ENCODE assay signal across 12 mouse cellular contexts in genomic region chr4:119531813-119532212, GRCm38 (mm10). TPM values are rescaled to one million over a fixed set of nuclear protein-coding genes. Genes with fewer than 3 reads are reported as not detected.
A peak's percentile ranks its signal among the peaks of the same experiment; 100 is the strongest.
DNase-seq lines count a peak whose midpoint lies in the region; ATAC-seq and TF ChIP-seq lines count a peak whose summit lies in the region.
"Had no signal": no experiment of that assay in that cellular context is flagged by ENCODE, and none has a peak within 500 bp of the region (broad histone marks: within the 10 kb centered on the region; RNA-seq: fewer than 3 reads in every experiment).

No protein-coding gene starts in this region.

- H3K36me3 ChIP-seq in liver, postnatal 0 days (replicated peaks; ENCODE audit: insufficient read depth, low read length) = no peaks in the 10 kb centered on the region
- no peaks in the 10 kb centered on the region for H3K36me3 ChIP-seq in liver, embryonic 12.5 days
- H3K36me3 ChIP-seq in neural tube, embryonic 15.5 days = no peaks in the 10 kb centered on the region
- H3K36me3 ChIP-seq: limb, embryonic 15.5 days had no signal

- TF ChIP-seq CTCF in liver, postnatal 0 days (IDR thresholded peaks at IDR 0.05; ENCODE audit: low read depth) = peak; percentile 42; the same call in 1 of the 2 replicates

- H3K4me3 ChIP-seq in liver, postnatal 0 days (ENCODE audit: low read depth, low read length) = no peak overlapping the region
- H3K4me3 ChIP-seq in liver, embryonic 12.5 days = no peak overlapping the region
- no peak overlapping the region for H3K4me3 ChIP-seq in neural tube, embryonic 15.5 days (replicated peaks)
- H3K4me3 ChIP-seq: limb, embryonic 15.5 days had no signal

- TF ChIP-seq EP300 in liver, postnatal 0 days (IDR thresholded peaks at IDR 0.05; ENCODE audit: low read depth) = no peak

- H3K9ac ChIP-seq in liver, postnatal 0 days (replicated peaks) = no peak overlapping the region; the same call in 1 of the 2 replicates
- no peak overlapping the region for H3K9ac ChIP-seq in liver, embryonic 12.5 days
- no peak overlapping the region for H3K9ac ChIP-seq in neural tube, embryonic 15.5 days (replicated peaks)
- H3K9ac ChIP-seq: limb, embryonic 15.5 days had no signal

- no peaks in the 10 kb centered on the region; the same call in 1 of the 2 replicates for H3K4me1 ChIP-seq in liver, postnatal 0 days (ENCODE audit: insufficient read depth)
- H3K4me1 ChIP-seq in liver, embryonic 12.5 days = no peaks in the 10 kb centered on the region
- no peaks in the 10 kb centered on the region for H3K4me1 ChIP-seq in neural tube, embryonic 15.5 days
- H3K4me1 ChIP-seq: limb, embryonic 15.5 days had no signal

- 70% methylated on average over 2 of the region's 2 CpGs for WGBS in liver, postnatal 0 days (ENCODE audit: insufficient replicate concordance)
- WGBS in liver, embryonic 12.5 days (ENCODE audit: insufficient replicate concordance) = 52% methylated on average over 2 of the region's 2 CpGs
- whole genome bisulfite sequencing in neural tube, embryonic 15.5 days = 71% methylated on average over 2 of the region's 2 CpGs

- H3K27me3 ChIP-seq in liver, postnatal 0 days (ENCODE audit: insufficient read depth, low read length) = no peaks in the 10 kb centered on the region
- H3K27me3 ChIP-seq in liver, embryonic 12.5 days (replicated peaks) = no peaks in the 10 kb centered on the region
- H3K27me3 ChIP-seq in neural tube, embryonic 15.5 days (replicated peaks) = no peaks in the 10 kb centered on the region
- H3K27me3 ChIP-seq: limb, embryonic 15.5 days had no signal

- H3K27ac ChIP-seq in liver, postnatal 0 days (ENCODE audit: low read depth) = no peak overlapping the region
- H3K27ac ChIP-seq in liver, embryonic 12.5 days = no peak overlapping the region
- H3K27ac ChIP-seq in neural tube, embryonic 15.5 days (replicated peaks) = no peak overlapping the region
- H3K27ac ChIP-seq: limb, embryonic 15.5 days had no signal

- no peaks in the 10 kb centered on the region for H3K9me3 ChIP-seq in liver, postnatal 0 days (ENCODE audit: low read length)
- no peaks in the 10 kb centered on the region for H3K9me3 ChIP-seq in liver, embryonic 12.5 days (replicated peaks)
- H3K9me3 ChIP-seq in neural tube, embryonic 15.5 days (replicated peaks) = no peaks in the 10 kb centered on the region
- H3K9me3 ChIP-seq: limb, embryonic 15.5 days had no signal

- ATAC-seq in liver, postnatal 0 days = no peak
- no peak for ATAC-seq in liver, embryonic 12.5 days
- ATAC-seq in neural tube, embryonic 15.5 days (ENCODE audit: low FRiP score) = no peak

- peak; percentile 36 for DNase-seq in cerebellum, adult 8-10 months
- DNase-seq in cerebellum, postnatal 4 days (ENCODE audit: low spot score in 2 of 2) = no peak
- no peak for DNase-seq in liver, postnatal 0 days
- peak; percentile 16 to 25 for DNase-seq in B cell, adult 2 months
- peak; percentile 15 for DNase-seq in cerebellum, adult 9-11 months
- no peak for DNase-seq in right cerebral cortex, adult 18-20 months
- DNase-seq: gastrocnemius, postnatal 25 days; kidney, adult 8-10 months had no signal

- no peak overlapping the region for H3K4me2 ChIP-seq in liver, postnatal 0 days (ENCODE audit: low read depth, low read length)
- no peak overlapping the region for H3K4me2 ChIP-seq in liver, embryonic 12.5 days
- no peak overlapping the region for H3K4me2 ChIP-seq in neural tube, embryonic 15.5 days
- H3K4me2 ChIP-seq: limb, embryonic 15.5 days had no signal

RNA-seq across cellular contexts. Expression of gene Foxj3, which starts 5.0 kb away (rescaled TPM):
- polyA plus RNA-seq in liver, postnatal 0 days (2015; fragmentation: Nextera tagmentation; extraction: Ambion mirVana) = 2.6 and 2.9 TPM in 2 replicates
- 10.0 and 10.8 TPM in 2 replicates for polyA plus RNA-seq in liver, embryonic 12.5 days (2016; fragmentation: Nextera tagmentation; extraction: Ambion mirVana)
- polyA plus RNA-seq in neural tube, embryonic 15.5 days (2015; fragmentation: Nextera tagmentation; extraction: Ambion mirVana) = 25.4 and 27.4 TPM in 2 replicates

RNA-seq across cellular contexts. Expression of gene Frg2f1, which starts 7.5 kb away (rescaled TPM):
- 3.8 and 4.3 TPM in 2 replicates for polyA plus RNA-seq in liver, postnatal 0 days (2015; fragmentation: Nextera tagmentation; extraction: Ambion mirVana)
- polyA plus RNA-seq in liver, embryonic 12.5 days (2016; fragmentation: Nextera tagmentation; extraction: Ambion mirVana) = 1.1 and 1.2 TPM in 2 replicates
- polyA plus RNA-seq in neural tube, embryonic 15.5 days (2015; fragmentation: Nextera tagmentation; extraction: Ambion mirVana) = 9.6 and 12.1 TPM in 2 replicates

RNA-seq across cellular contexts. Expression of gene Rimkla, which starts 39.4 kb away (rescaled TPM):
- polyA plus RNA-seq in liver, postnatal 0 days (2015; fragmentation: Nextera tagmentation; extraction: Ambion mirVana) = not detected in 2 replicates
- 0.04 and 0.08 TPM in 2 replicates for polyA plus RNA-seq in liver, embryonic 12.5 days (2016; fragmentation: Nextera tagmentation; extraction: Ambion mirVana)
- polyA plus RNA-seq in neural tube, embryonic 15.5 days (2015; fragmentation: Nextera tagmentation; extraction: Ambion mirVana) = 26.6 and 29.9 TPM in 2 replicates
- polyA plus RNA-seq: C2C12 had no signal

Comparison
In these comparisons a context has a peak if more than half of its experiments do, and no peak if none do; other contexts are left out.
1. DNase-seq: peak in cerebellum, adult 8-10 months (single experiment), B cell, adult 2 months (2 of 2) and cerebellum, adult 9-11 months (single experiment); none in cerebellum, postnatal 4 days (0 of 2), liver, postnatal 0 days (single experiment) and right cerebral cortex, adult 18-20 months (single experiment).
2. RNA of gene Rimkla, which starts 39.4 kb away (polyA plus RNA-seq): 26.6 to 29.9 TPM in neural tube, embryonic 15.5 days; 0.04 to 0.08 TPM in liver, embryonic 12.5 days and not detected in liver, postnatal 0 days; every median in the first group is over 10 times any median in the second.